Mouse (Mus musculus) CH12.LX (cell line): ENCODE data around the gene Kdm1a. TPM values are rescaled to one million over a fixed set of nuclear protein-coding genes. Genes with fewer than 3 reads are reported as not detected.

Experiments used
- DNase-seq: peaks from one replicate; pipeline ENCODE4 v3.0.0-alpha.2; 2013; ENCODE audit errors: extremely low read depth
- H3K27ac ChIP-seq: 2 replicates; pipeline ENCODE4 v1.5.1; 2012; ENCODE audit warnings: low read depth, mild to moderate bottlenecking, control low read depth, moderate library complexity; ENCODE audit not compliant: insufficient read depth
- H3K27me3 ChIP-seq: replicated peaks from 2 replicates; pipeline ENCODE3; 2012; ENCODE audit warnings: inconsistent platforms
- H3K36me3 ChIP-seq, 2 experiments: replicated peaks in 1 of 2; 2 replicates each; pipeline versions ENCODE3 to v1.6.1; 2012; ENCODE audit warnings: inconsistent platforms in 1 of 2, low read length in 1 of 2, mild to moderate bottlenecking in 1 of 2, mixed read lengths in 1 of 2, moderate library complexity in 1 of 2; ENCODE audit not compliant: control insufficient read depth in 1 of 2, insufficient read depth in 1 of 2
- H3K4me1 ChIP-seq, 2 experiments: 2 replicates each; pipeline ENCODE4 v1.6.1; 2012; ENCODE audit warnings: inconsistent platforms in 1 of 2, moderate library complexity in 1 of 2; ENCODE audit not compliant: insufficient read depth in 2 of 2, control insufficient read depth in 1 of 2
- H3K4me2 ChIP-seq: 2 replicates; pipeline ENCODE4 v1.6.1; 2012; ENCODE audit warnings: low read depth, mild to moderate bottlenecking, control low read depth; ENCODE audit not compliant: poor library complexity, insufficient read depth, severe bottlenecking
- H3K4me3 ChIP-seq, 3 experiments: fragments of 150-350 bp in 1 of 3; sonication (generic) in 1 of 3; replicated peaks in 1 of 3; 2 replicates each; pipeline versions ENCODE3 to v1.5.1; 2011 to 2012; ENCODE audit warnings: low read depth in 2 of 3, low read length in 2 of 3, mild to moderate bottlenecking in 2 of 3, moderate library complexity in 2 of 3, control low read depth in 1 of 3, improper control_type of control experiment in 1 of 3, inconsistent platforms in 1 of 3, mixed read lengths in 1 of 3; ENCODE audit not compliant: poor library complexity in 1 of 3
- H3K79me2 ChIP-seq: replicated peaks from 2 replicates; pipeline ENCODE4 v1.6.1; 2012; ENCODE audit warnings: mild to moderate bottlenecking, moderate library complexity; ENCODE audit not compliant: control insufficient read depth, poor library complexity, insufficient read depth, severe bottlenecking; ENCODE audit errors: extremely low read depth
- H3K9ac ChIP-seq: 2 replicates; pipeline ENCODE4 v1.6.1; 2012; ENCODE audit warnings: low read depth, mild to moderate bottlenecking, control low read depth, moderate library complexity; ENCODE audit not compliant: insufficient read depth
- H3K9me3 ChIP-seq: replicated peaks from 2 replicates; pipeline ENCODE3; 2012; ENCODE audit warnings: low read length, inconsistent platforms, mixed read lengths
- CHD1 ChIP-seq: IDR thresholded peaks from 2 replicates; pipeline ENCODE4 v1.6.1; 2012; ENCODE audit warnings: low read depth, low read length, improper control_type of control experiment, inconsistent platforms
- CTCF ChIP-seq, 2 experiments: IDR thresholded peaks in 1 of 2; conservative IDR thresholded peaks in 1 of 2; 2 replicates each; pipeline ENCODE4 v1.5.1; 2011 to 2012; ENCODE audit warnings: low read depth in 2 of 2, low read length in 2 of 2, improper control_type of control experiment in 1 of 2, inconsistent platforms in 1 of 2, mild to moderate bottlenecking in 1 of 2, moderate library complexity in 1 of 2
- EP300 ChIP-seq: IDR thresholded peaks from 2 replicates; pipeline ENCODE4 v1.6.1; 2011; ENCODE audit warnings: low read length, improper control_type of control experiment
- ETS1 ChIP-seq: conservative IDR thresholded peaks from 2 replicates; pipeline ENCODE4 v1.6.1; 2012; ENCODE audit warnings: low read depth, mild to moderate bottlenecking, inconsistent platforms, low read length, improper control_type of control experiment, moderate library complexity
- JUN ChIP-seq: IDR thresholded peaks from 2 replicates; pipeline ENCODE4 v1.6.1; 2011; ENCODE audit warnings: low read depth, mild to moderate bottlenecking, low read length, improper control_type of control experiment, moderate library complexity; ENCODE audit not compliant: insufficient read depth
- KAT2A ChIP-seq: IDR thresholded peaks from 2 replicates; pipeline ENCODE4 v1.6.1; 2012; ENCODE audit warnings: low read length, improper control_type of control experiment, inconsistent platforms; ENCODE audit not compliant: insufficient replicate concordance
- MAZ ChIP-seq: IDR thresholded peaks from 2 replicates; pipeline ENCODE4 v1.6.1; 2012; ENCODE audit warnings: low read depth, mild to moderate bottlenecking, inconsistent platforms, low read length, improper control_type of control experiment, moderate library complexity
- MEF2A ChIP-seq: IDR thresholded peaks from 2 replicates; pipeline ENCODE4 v1.6.1; 2014; ENCODE audit warnings: low read depth, mild to moderate bottlenecking, inconsistent platforms, low read length, improper control_type of control experiment, borderline replicate concordance
- MXI1 ChIP-seq: IDR thresholded peaks from 2 replicates; pipeline ENCODE4 v1.6.1; 2011; ENCODE audit warnings: mild to moderate bottlenecking, low read depth, low read length, improper control_type of control experiment
- MYC ChIP-seq: IDR thresholded peaks from 2 replicates; pipeline ENCODE4 v1.6.1; 2011; ENCODE audit warnings: low read depth, mild to moderate bottlenecking, improper control_type of control experiment, low read length
- RCOR1 ChIP-seq: conservative IDR thresholded peaks from 2 replicates; pipeline ENCODE4 v1.6.1; 2012; ENCODE audit warnings: low read depth, mild to moderate bottlenecking, inconsistent platforms, low read length, improper control_type of control experiment
- UBTF ChIP-seq: IDR thresholded peaks from 2 replicates; pipeline ENCODE4 v1.6.1; 2012; ENCODE audit warnings: low read depth, mild to moderate bottlenecking, inconsistent platforms, low read length, improper control_type of control experiment, moderate library complexity
- ZC3H11A ChIP-seq: IDR thresholded peaks from 2 replicates; pipeline ENCODE4 v1.6.1; 2012; ENCODE audit warnings: low read depth, mild to moderate bottlenecking, inconsistent platforms, low read length, improper control_type of control experiment
- ZKSCAN1 ChIP-seq: IDR thresholded peaks from 2 replicates; pipeline ENCODE4 v1.6.1; 2012; ENCODE audit warnings: low read depth, inconsistent platforms, low read length, improper control_type of control experiment, borderline replicate concordance
- ZNF384 ChIP-seq: IDR thresholded peaks from 2 replicates; pipeline ENCODE4 v1.6.1; 2012; ENCODE audit warnings: low read depth, low read length, improper control_type of control experiment, inconsistent platforms
- dilution Hi-C: fragments of 300-500 bp; cut with MboI; formaldehyde crosslinking; loops from 2 replicates; pipeline ENCODE4 v1.14.3; 2020; ENCODE audit warnings: low sequenced_read_pairs; ENCODE audit not compliant: extremely low pct_unique_long_range_greater_than_20kb, extremely low pct_ligation_motif_present
- in situ Hi-C: fragments of 300-500 bp; cut with MboI; formaldehyde crosslinking; loops from 3 replicates; pipeline ENCODE4 v1.14.3; 2019; ENCODE audit warnings: low sequenced_read_pairs, low pct_ligation_motif_present, low pct_unique_long_range_greater_than_20kb, mixed read lengths
- polyA plus RNA-seq: library from polyadenylated mRNA; unstranded; fragments of >175 nt; gene quantifications from 2 replicates; pipeline ENCODE4 v1.2.1, GENCODE M21; 2012; ENCODE audit warnings: low read depth; ENCODE audit not compliant: insufficient read length
- total RNA-seq, 2 experiments: library from RNA; depleted of rRNA; stranded (reverse); fragments of 300-350 nt in 1 of 2; fragments of >200 nt in 1 of 2; gene quantifications; 2 replicates each; pipeline ENCODE4 v1.2.3; 2012 to 2014

Kdm1a gene
- total and polyA plus RNA-seq, 3 experiments = 49.6 to 85.1 (median 69.4) TPM

DNA sequence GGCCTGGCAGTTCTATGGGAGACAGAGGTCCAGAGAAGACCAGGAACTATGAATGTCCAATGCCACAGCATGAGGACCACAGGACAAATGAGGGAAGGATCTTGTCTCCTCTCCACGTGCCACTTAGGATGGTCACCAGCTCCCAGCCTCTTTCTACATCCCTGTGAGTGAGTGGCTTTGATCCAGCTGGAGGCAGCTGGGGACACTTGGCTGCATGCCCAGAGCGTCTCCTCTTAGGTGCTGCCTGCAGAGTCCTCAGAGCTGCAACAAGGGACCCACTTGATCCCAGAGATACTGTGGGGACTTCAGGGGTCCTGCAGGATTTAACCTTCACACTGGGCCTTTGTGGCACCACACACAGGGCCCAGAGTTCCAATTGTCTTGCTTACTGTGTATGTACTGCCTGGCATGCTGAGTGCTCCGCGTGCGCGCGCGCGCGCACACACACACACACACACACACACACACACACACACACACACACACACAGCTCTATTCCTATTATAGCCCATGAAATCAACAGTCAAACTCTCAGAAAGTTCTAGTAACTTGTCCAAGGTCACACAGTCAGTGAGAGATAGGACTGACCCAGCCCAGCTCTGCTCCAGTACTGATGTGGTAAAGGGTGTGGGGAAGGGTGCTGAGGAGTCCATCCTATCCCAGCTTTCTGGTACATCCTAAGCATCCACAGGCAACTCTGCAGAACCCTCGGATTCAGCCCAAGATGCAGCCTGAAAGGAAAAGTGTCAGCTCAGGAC lies 28.9 kb upstream of the Kdm1a start:
- TF ChIP-seq ZKSCAN1 = no peak
- TF ChIP-seq MEF2A = no peak
- TF ChIP-seq MAZ = no peak
- TF ChIP-seq JUN = no peak
- no peak for TF ChIP-seq MXI1
- no peak for TF ChIP-seq UBTF
- no peak for TF ChIP-seq RCOR1
- TF ChIP-seq, all 38 proteins: peak for 0
- H3K27ac ChIP-seq = no peak overlapping the region
- peaks cover 8% of the 10 kb centered on the region for H3K9me3 ChIP-seq
- peaks cover 0 to 6% of the 10 kb centered on the region in 2 experiments; a peak in 1 of 4 replicates for H3K4me1 ChIP-seq
- no peaks in the 10 kb centered on the region for H3K79me2 ChIP-seq
- no peak overlapping the region for H3K4me3 ChIP-seq
- no peak overlapping the region for H3K4me2 ChIP-seq
- no peak overlapping the region for H3K9ac ChIP-seq
- no peak for DNase-seq
- H3K27me3 ChIP-seq = peaks cover 4% of the 10 kb centered on the region
- H3K36me3 ChIP-seq = no peaks in the 10 kb centered on the region
- in situ Hi-C loops (no loop called here), dilution Hi-C loops (no loop called here)

DNA sequence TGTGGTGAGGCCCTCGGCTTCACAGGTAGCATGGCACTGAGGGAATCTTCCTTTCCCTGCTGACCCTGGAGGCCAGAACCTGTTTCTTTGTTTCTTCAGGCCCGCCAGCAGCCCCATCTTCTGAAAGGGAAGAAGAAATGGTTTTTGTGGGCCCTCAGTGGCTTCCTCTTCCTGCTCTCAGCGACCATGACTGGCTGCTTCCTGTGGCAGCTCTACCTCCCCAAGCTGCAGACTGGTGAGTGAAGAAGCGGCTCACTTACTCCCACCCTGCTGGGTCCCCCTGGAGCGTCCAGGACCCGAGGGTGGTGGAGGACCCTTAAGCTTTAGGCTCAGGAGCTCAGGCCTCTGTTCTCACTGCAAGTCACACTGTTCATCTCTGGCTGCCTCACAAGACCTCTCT lies 24.1 kb upstream of the Kdm1a start:
- Histone ChIP-seq H3K4me2 (no peak overlapping the region), H3K4me3 (no peak overlapping the region), H3K27ac (no peak overlapping the region), H3K27me3 (no peaks in the 10 kb centered on the region), H3K9ac (no peak overlapping the region), H3K4me1 (peaks cover 0 to 8% of the 10 kb centered on the region in 2 experiments; a peak in 1 of 4 replicates), H3K9me3 (no peaks in the 10 kb centered on the region), H3K36me3 (no peaks in the 10 kb centered on the region), H3K79me2 (no peaks in the 10 kb centered on the region)
- in situ Hi-C loops = no loop called here
- no peak for TF ChIP-seq MYC
- TF ChIP-seq ZNF384 = no peak
- TF ChIP-seq CTCF (conservative IDR thresholded peaks at IDR 0.05 in 1 of 2, IDR thresholded peaks at IDR 0.05 in 1 of 2; ENCODE audit: low read depth in 2 of 2, low read length in 2 of 2) = no peak
- TF ChIP-seq EP300 = no peak
- TF ChIP-seq ETS1 = no peak
- TF ChIP-seq MXI1 = no peak
- TF ChIP-seq KAT2A = no peak
- no peak for TF ChIP-seq MEF2A
- no peak for TF ChIP-seq ZC3H11A
- no peak for TF ChIP-seq CHD1
- no peak for DNase-seq
- dilution Hi-C loops = no loop called here
